ENCODE assay signal across 8 mouse cellular contexts in genomic region chr8:126587836-126588503, GRCm38 (mm10). TPM values are rescaled to one million over a fixed set of nuclear protein-coding genes. Genes with fewer than 3 reads are reported as not detected.
DNase-seq lines count a peak whose midpoint lies in the region; ATAC-seq and TF ChIP-seq lines count a peak whose summit lies in the region.

No protein-coding gene starts in this region.

- no peaks in the 10 kb centered on the region for H3K27me3 ChIP-seq in G1E (ENCODE audit: insufficient read depth, low read length)
- no peaks in the 10 kb centered on the region for H3K27me3 ChIP-seq in neural tube, embryonic 14.5 days (ENCODE audit: control insufficient read depth, insufficient read depth, low read length)

- WGBS in neural tube, embryonic 14.5 days: 80% methylated on average over 10 of the region's 10 CpGs

- peak overlapping the region; percentile 99 for H3K4me3 ChIP-seq in G1E (ENCODE audit: low read depth, low read length)
- H3K4me3 ChIP-seq in neural tube, embryonic 14.5 days (ENCODE audit: low read depth, low read length): peak overlapping the region; percentile 100

- H3K9ac ChIP-seq in neural tube, embryonic 14.5 days (replicated peaks; ENCODE audit: low read depth, low read length): no peak overlapping the region

- H3K9me3 ChIP-seq in G1E (replicated peaks): no peaks in the 10 kb centered on the region
- H3K9me3 ChIP-seq in neural tube, embryonic 14.5 days (ENCODE audit: control insufficient read depth, low read length): no peaks in the 10 kb centered on the region

- peaks cover 40% of the 10 kb centered on the region for H3K4me1 ChIP-seq in G1E (ENCODE audit: insufficient read depth, low read depth, low read length)
- H3K4me1 ChIP-seq in neural tube, embryonic 14.5 days (ENCODE audit: control insufficient read depth, insufficient read depth, low read length): peaks cover 62% of the 10 kb centered on the region

- no peak overlapping the region for H3K27ac ChIP-seq in neural tube, embryonic 14.5 days (ENCODE audit: low read depth, low read length)

- no peak for TF ChIP-seq CTCF in G1E (IDR thresholded peaks at IDR 0.05; ENCODE audit: low read depth, low read length)

- DNase-seq in adrenal gland, postnatal 10 days: peak; percentile 53
- no peak for DNase-seq in adrenal gland, adult 18-20 months (ENCODE audit: low spot score in 2 of 2)
- no peak for DNase-seq in G1E (ENCODE audit: low spot score)
- DNase-seq in heart, adult 9 months (ENCODE audit: low spot score in 2 of 2): peak; percentile 22 to 27
- peak; percentile 45 for DNase-seq in kidney, postnatal 14 days
- no peak for DNase-seq in retina, postnatal 1 day

- peaks cover 75% of the 10 kb centered on the region for H3K36me3 ChIP-seq in G1E (replicated peaks)
- peaks cover 8% of the 10 kb centered on the region; the same call in 1 of the 2 replicates for H3K36me3 ChIP-seq in neural tube, embryonic 14.5 days (ENCODE audit: control insufficient read depth, insufficient read depth, low read length)

- H3K4me2 ChIP-seq in neural tube, embryonic 14.5 days (ENCODE audit: low read depth, low read length): peak overlapping the region; percentile 98

- no peak for ATAC-seq in G1E (ENCODE audit: extremely low read depth, insufficient number of reproducible peaks, low FRiP score, poor library complexity, severe bottlenecking)
- no peak for ATAC-seq in neural tube, embryonic 14.5 days (ENCODE audit: low read depth)
- no peak for ATAC-seq in megakaryocyte-erythroid progenitor cell, adult 5-6 weeks (replicated peaks; ENCODE audit: low FRiP score, low TSS enrichment, poor library complexity, severe bottlenecking)

RNA-seq across cellular contexts. Expression of gene Irf2bp2, which starts 5.8 kb away (rescaled TPM):
- total RNA-seq in adrenal gland, postnatal 10 days (2021): 100 to 1,000 TPM in 1 of 2 experiments, 10 to 100 TPM in 1; 91.0 to 110 TPM
- total RNA-seq in adrenal gland, adult 18-20 months (2021): 100 to 1,000 TPM; 118 to 119 TPM
- total RNA-seq in G1E (2014; fragmentation: Nextera tagmentation) (231 and 246 TPM in 2 replicates), G1E (2017) (78.9 and 81.3 TPM in 2 replicates)
- polyA plus RNA-seq in G1E (2012): 101 and 106 TPM in 2 replicates
- 8.5 and 8.8 TPM in 2 replicates for polyA plus RNA-seq in neural tube, embryonic 14.5 days (2014; fragmentation: Nextera tagmentation; extraction: Ambion mirVana)
- total RNA-seq in megakaryocyte-erythroid progenitor cell, adult 5-6 weeks (2014; fragmentation: Nextera tagmentation): 45.8 and 54.3 TPM in 2 replicates
- 44.1 and 56.8 TPM in 2 replicates for total RNA-seq in megakaryocyte-erythroid progenitor cell, adult 5-6 weeks (2017)

Comparison
In these comparisons a context has a peak if more than half of its experiments do, and no peak if none do; other contexts are left out.
1. DNase-seq: peak in adrenal gland, postnatal 10 days (single experiment), heart, adult 9 months (2 of 2) and kidney, postnatal 14 days (single experiment); none in adrenal gland, adult 18-20 months (0 of 2), G1E (single experiment) and retina, postnatal 1 day (single experiment).